Mouse (Mus musculus) hindbrain, embryonic 16.5 days (tissue): ENCODE data around the gene Trmt44. TPM values are rescaled to one million over a fixed set of nuclear protein-coding genes. Genes with fewer than 3 reads are reported as not detected.

Experiments
- ATAC-seq: fragments of 200-750 bp; cut with Nextera tagmentation; 2 replicates; pipeline ENCODE4 v1.8.0; 2017; ENCODE audit warnings: moderate TSS enrichment, moderate library complexity
- H3K27ac ChIP-seq: fragments of 300-500 bp; sonication (generic); 2 replicates; pipeline ENCODE4 v1.5.1; 2014; ENCODE audit warnings: low read depth, mild to moderate bottlenecking, control low read depth, low read length, moderate library complexity
- H3K27me3 ChIP-seq: fragments of 300-500 bp; sonication (generic); replicated peaks from 2 replicates; pipeline ENCODE4 v1.6.1; 2014; ENCODE audit warnings: low read length; ENCODE audit not compliant: control insufficient read depth, insufficient read depth
- H3K36me3 ChIP-seq: fragments of 300-500 bp; sonication (generic); 2 replicates; pipeline ENCODE4 v1.6.1; 2014; ENCODE audit warnings: mild to moderate bottlenecking, low read length, moderate library complexity, mixed read lengths; ENCODE audit not compliant: control insufficient read depth, insufficient read depth
- H3K4me1 ChIP-seq: fragments of 300-500 bp; sonication (generic); 2 replicates; pipeline ENCODE4 v1.6.1; 2014; ENCODE audit warnings: low read depth, low read length; ENCODE audit not compliant: control insufficient read depth, insufficient read depth
- H3K4me2 ChIP-seq: fragments of 300-500 bp; sonication (generic); 2 replicates; pipeline ENCODE4 v1.6.1; 2014; ENCODE audit warnings: mild to moderate bottlenecking, low read length, control low read depth, moderate library complexity
- H3K4me3 ChIP-seq: fragments of 300-500 bp; sonication (generic); 2 replicates; pipeline ENCODE4 v1.5.1; 2014; ENCODE audit warnings: mild to moderate bottlenecking, low read length, control low read depth, moderate library complexity
- H3K9ac ChIP-seq: fragments of 300-500 bp; sonication (generic); 2 replicates; pipeline ENCODE4 v1.6.1; 2014; ENCODE audit warnings: low read depth, mild to moderate bottlenecking, control low read depth, low read length, moderate library complexity
- H3K9me3 ChIP-seq: fragments of 300-500 bp; sonication (generic); 2 replicates; pipeline ENCODE4 v1.6.1; 2014; ENCODE audit warnings: mild to moderate bottlenecking, low read length, moderate library complexity; ENCODE audit not compliant: control insufficient read depth
- whole genome bisulfite sequencing: fragments of 180-500 bp; shearing (Covaris S2); extraction: QIAGEN DNeasy Blood & Tissue Kit; methylation state at CpG from one replicate; pipeline ENCODE4 v1.1.7; 2014; 5-methylcytosine and 5-hydroxymethylcytosine counted together
- polyA plus RNA-seq: library from polyadenylated mRNA; unstranded; fragments of >200 nt; fragmentation: Nextera tagmentation; extraction: Ambion mirVana; gene quantifications from 2 replicates; pipeline ENCODE4 v1.2.1, GENCODE M21; 2015

The Trmt44 gene
- polyA plus RNA-seq, 1 experiment from 2014 or later, result 6.4 TPM

DNA sequence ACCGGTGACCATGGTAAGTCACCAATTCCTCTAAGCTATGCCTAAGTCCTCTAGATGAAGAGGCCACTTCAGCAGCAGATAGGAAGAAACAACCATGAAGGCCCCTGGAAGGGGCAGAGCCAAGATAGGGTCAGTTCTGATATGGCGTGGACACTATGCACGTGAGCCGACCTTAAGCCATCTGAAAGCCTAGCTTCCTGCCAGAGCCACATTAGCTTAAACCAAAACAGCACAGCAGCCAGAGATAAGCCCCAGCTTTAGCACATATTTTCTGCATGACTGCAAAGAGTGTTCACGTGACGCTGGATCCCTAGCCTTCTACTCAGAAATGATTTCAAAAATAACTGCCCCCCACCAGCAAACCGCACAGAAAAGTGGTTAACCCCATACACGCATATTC, 15.4 kb downstream of the Trmt44 start:
- H3K9me3 ChIP-seq, result no peaks in the 10 kb centered on the region
- H3K27ac ChIP-seq, result no peak overlapping the region
- H3K4me3 ChIP-seq, result no peak overlapping the region
- no peaks in the 10 kb centered on the region for H3K27me3 ChIP-seq
- no peak for ATAC-seq
- H3K4me1 ChIP-seq, result no peaks in the 10 kb centered on the region
- no peak overlapping the region for H3K9ac ChIP-seq
- 91% methylated on average over 8 of the region's 8 CpGs for WGBS
- no peak overlapping the region for H3K4me2 ChIP-seq
- peaks cover 38% of the 10 kb centered on the region for H3K36me3 ChIP-seq

DNA sequence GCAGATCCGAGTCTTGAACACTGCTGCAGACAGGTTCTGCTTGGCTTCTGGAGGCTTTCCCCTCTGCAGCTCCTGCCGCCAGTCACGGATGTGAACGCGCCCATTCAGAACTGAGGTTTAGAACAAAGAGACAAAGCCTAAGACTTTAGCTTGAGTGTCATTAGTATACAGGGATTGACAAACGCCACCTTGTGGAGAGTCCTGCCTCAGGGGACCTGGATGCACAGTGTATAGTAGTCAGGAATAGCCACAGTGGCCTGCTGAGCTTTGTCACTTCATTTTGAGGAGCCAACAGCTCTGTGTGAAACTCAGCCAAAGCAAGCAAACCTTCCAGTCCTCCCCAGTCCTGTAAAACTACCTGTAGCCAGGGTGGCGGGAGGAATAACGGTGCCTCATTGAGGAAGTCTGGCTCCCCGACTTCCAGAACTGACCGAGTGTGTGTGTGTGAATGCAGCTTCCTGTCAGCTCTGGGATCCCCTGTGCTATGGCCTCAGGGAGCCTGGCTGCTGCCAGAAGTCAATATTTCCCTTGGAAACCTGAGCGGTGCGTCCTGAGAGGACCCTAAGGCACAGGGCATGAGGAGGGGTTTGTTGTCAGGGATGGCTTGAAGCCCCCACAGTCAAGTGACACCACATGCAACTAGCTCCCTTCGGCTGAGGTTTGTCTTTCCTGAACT, 16.8 kb downstream of the Trmt44 start:
- no peak overlapping the region for H3K4me3 ChIP-seq
- H3K9me3 ChIP-seq, result no peaks in the 10 kb centered on the region
- peaks cover 28% of the 10 kb centered on the region for H3K36me3 ChIP-seq
- no peak overlapping the region for H3K4me2 ChIP-seq
- no peaks in the 10 kb centered on the region for H3K4me1 ChIP-seq
- WGBS, result 78% methylated on average over 13 of the region's 13 CpGs
- no peaks in the 10 kb centered on the region for H3K27me3 ChIP-seq
- H3K9ac ChIP-seq, result no peak overlapping the region
- no peak overlapping the region for H3K27ac ChIP-seq
- no peak for ATAC-seq

DNA sequence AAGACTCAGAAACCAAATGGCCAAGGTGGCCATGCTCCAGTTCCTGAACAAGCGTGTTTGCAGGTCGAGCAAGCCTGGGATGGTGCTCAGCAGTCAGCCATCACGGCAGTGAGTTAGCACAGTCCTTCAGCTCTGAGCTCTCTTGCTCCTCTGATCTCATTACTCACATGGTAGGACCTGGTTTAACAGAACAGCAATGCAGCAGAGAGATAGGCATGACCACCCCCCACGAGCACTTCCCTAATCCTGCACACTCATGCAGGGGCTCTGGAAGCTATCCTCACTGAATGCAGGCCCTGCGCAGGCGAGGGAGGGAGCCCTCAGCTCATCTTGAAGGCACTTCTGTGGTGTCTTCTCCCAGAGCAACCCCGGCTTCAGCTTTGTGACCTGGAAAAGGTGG, 18.5 kb downstream of the Trmt44 start:
- WGBS, result 94% methylated on average over 7 of the region's 7 CpGs
- Histone ChIP-seq H3K9ac (no peak overlapping the region), H3K9me3 (no peaks in the 10 kb centered on the region), H3K4me3 (no peak overlapping the region), H3K4me2 (no peak overlapping the region), H3K4me1 (no peaks in the 10 kb centered on the region; the same call in 1 of the 2 replicates), H3K36me3 (peaks cover 15% of the 10 kb centered on the region), H3K27ac (no peak overlapping the region), H3K27me3 (no peaks in the 10 kb centered on the region)
- ATAC-seq, result no peak

GRCm38 (mm10) chr5:35552838-35553539, 21.9 kb downstream of the Trmt44 start:
- no peaks in the 10 kb centered on the region; the same call in 1 of the 2 replicates for H3K4me1 ChIP-seq

GRCm38 (mm10) chr5:35551855-35552837, 22.7 kb downstream of the Trmt44 start:
- ATAC-seq, result peak; percentile 68
- H3K4me3 ChIP-seq, result no peak overlapping the region
- no peak overlapping the region for H3K4me2 ChIP-seq
- H3K4me1 ChIP-seq, result no peaks in the 10 kb centered on the region; the same call in 1 of the 2 replicates
- H3K36me3 ChIP-seq, result peaks cover 4% of the 10 kb centered on the region; the same call in 1 of the 2 replicates
- no peak overlapping the region for H3K9ac ChIP-seq
- H3K9me3 ChIP-seq, result no peaks in the 10 kb centered on the region
- no peaks in the 10 kb centered on the region for H3K27me3 ChIP-seq
- WGBS, result 44% methylated on average over 7 of the region's 7 CpGs
- no peak overlapping the region for H3K27ac ChIP-seq

More at GRCm38 (mm10) chr5:35552838-35553539, 21.9 kb downstream of the Trmt44 start:
- Histone ChIP-seq H3K36me3 (peaks cover 10% of the 10 kb centered on the region; the same call in 1 of the 2 replicates), H3K9me3 (no peaks in the 10 kb centered on the region), H3K4me3 (no peak overlapping the region), H3K27me3 (no peaks in the 10 kb centered on the region), H3K27ac (no peak overlapping the region), H3K9ac (no peak overlapping the region), H3K4me2 (no peak overlapping the region)
- ATAC-seq, result no peak
- WGBS, result 80% methylated on average over 4 of the region's 4 CpGs

GRCm38 (mm10) chr5:35546127-35546526, 28.7 kb downstream of the Trmt44 start:
- Histone ChIP-seq H3K36me3 (no peaks in the 10 kb centered on the region), H3K4me1 (no peaks in the 10 kb centered on the region), H3K4me3 (no peak overlapping the region), H3K9ac (no peak overlapping the region), H3K27me3 (no peaks in the 10 kb centered on the region), H3K27ac (no peak overlapping the region), H3K4me2 (no peak overlapping the region), H3K9me3 (no peaks in the 10 kb centered on the region)
- no peak for ATAC-seq

GRCm38 (mm10) chr5:35541059-35541790, 33.6 kb downstream of the Trmt44 start:
- 63% methylated on average over 4 of the region's 4 CpGs for WGBS
- no peak for ATAC-seq
- H3K36me3 ChIP-seq, result no peaks in the 10 kb centered on the region
- no peaks in the 10 kb centered on the region for H3K27me3 ChIP-seq
- no peak overlapping the region for H3K9ac ChIP-seq
- H3K4me2 ChIP-seq, result no peak overlapping the region
- no peaks in the 10 kb centered on the region for H3K9me3 ChIP-seq
- H3K4me1 ChIP-seq, result no peaks in the 10 kb centered on the region
- H3K27ac ChIP-seq, result no peak overlapping the region
- no peak overlapping the region for H3K4me3 ChIP-seq

DNA sequence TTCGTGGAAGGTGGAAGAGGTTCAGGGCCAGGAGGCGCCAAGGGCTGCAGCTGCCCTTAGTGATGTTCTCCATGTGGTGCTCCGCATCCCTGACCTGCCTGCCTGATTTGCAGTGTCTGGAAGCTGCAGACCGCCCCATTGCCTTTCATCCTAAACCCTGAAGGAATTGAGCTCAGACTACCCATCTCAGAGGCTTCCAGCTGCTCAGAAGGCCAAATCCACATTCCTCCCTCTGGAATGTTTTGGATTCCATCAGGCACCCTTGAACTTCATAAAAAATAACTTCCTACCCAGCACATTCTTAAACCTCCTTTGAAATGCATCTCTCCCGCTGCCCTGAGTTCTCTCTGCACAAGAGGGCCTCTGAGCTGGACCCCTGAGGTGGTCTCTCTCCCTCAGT, 34.3 kb downstream of the Trmt44 start:
- no peak overlapping the region for H3K4me3 ChIP-seq
- no peak overlapping the region for H3K27ac ChIP-seq
- H3K4me2 ChIP-seq, result no peak overlapping the region
- 59% methylated on average over 5 of the region's 5 CpGs for WGBS
- no peaks in the 10 kb centered on the region for H3K27me3 ChIP-seq
- ATAC-seq, result no peak
- H3K9ac ChIP-seq, result no peak overlapping the region
- no peaks in the 10 kb centered on the region for H3K4me1 ChIP-seq
- no peaks in the 10 kb centered on the region for H3K36me3 ChIP-seq
- no peaks in the 10 kb centered on the region for H3K9me3 ChIP-seq
